Mouse (Mus musculus) CH12.LX (cell line): ENCODE data around the gene Bcat1. TPM values are rescaled to one million over a fixed set of nuclear protein-coding genes. Genes with fewer than 3 reads are reported as not detected.
A peak's percentile ranks its signal among the peaks of the same experiment; 100 is the strongest.

ENCODE experiments used
- DNase-seq: peaks from one replicate; pipeline ENCODE4 v3.0.0-alpha.2; 2013; ENCODE audit errors: extremely low read depth
- H3K27ac ChIP-seq: 2 replicates; pipeline ENCODE4 v1.5.1; 2012; ENCODE audit warnings: low read depth, mild to moderate bottlenecking, control low read depth, moderate library complexity; ENCODE audit not compliant: insufficient read depth
- H3K27me3 ChIP-seq: replicated peaks from 2 replicates; pipeline ENCODE3; 2012; ENCODE audit warnings: inconsistent platforms
- H3K36me3 ChIP-seq, 2 experiments: replicated peaks in 1 of 2; 2 replicates each; pipeline versions ENCODE3 to v1.6.1; 2012; ENCODE audit warnings: inconsistent platforms in 1 of 2, low read length in 1 of 2, mild to moderate bottlenecking in 1 of 2, mixed read lengths in 1 of 2, moderate library complexity in 1 of 2; ENCODE audit not compliant: control insufficient read depth in 1 of 2, insufficient read depth in 1 of 2
- H3K4me1 ChIP-seq, 2 experiments: 2 replicates each; pipeline ENCODE4 v1.6.1; 2012; ENCODE audit warnings: inconsistent platforms in 1 of 2, moderate library complexity in 1 of 2; ENCODE audit not compliant: insufficient read depth in 2 of 2, control insufficient read depth in 1 of 2
- H3K4me2 ChIP-seq: 2 replicates; pipeline ENCODE4 v1.6.1; 2012; ENCODE audit warnings: low read depth, mild to moderate bottlenecking, control low read depth; ENCODE audit not compliant: poor library complexity, insufficient read depth, severe bottlenecking
- H3K4me3 ChIP-seq, 3 experiments: fragments of 150-350 bp in 1 of 3; sonication (generic) in 1 of 3; replicated peaks in 1 of 3; 2 replicates each; pipeline versions ENCODE3 to v1.5.1; 2011 to 2012; ENCODE audit warnings: low read depth in 2 of 3, low read length in 2 of 3, mild to moderate bottlenecking in 2 of 3, moderate library complexity in 2 of 3, control low read depth in 1 of 3, improper control_type of control experiment in 1 of 3, inconsistent platforms in 1 of 3, mixed read lengths in 1 of 3; ENCODE audit not compliant: poor library complexity in 1 of 3
- H3K79me2 ChIP-seq: replicated peaks from 2 replicates; pipeline ENCODE4 v1.6.1; 2012; ENCODE audit warnings: mild to moderate bottlenecking, moderate library complexity; ENCODE audit not compliant: control insufficient read depth, poor library complexity, insufficient read depth, severe bottlenecking; ENCODE audit errors: extremely low read depth
- H3K9ac ChIP-seq: 2 replicates; pipeline ENCODE4 v1.6.1; 2012; ENCODE audit warnings: low read depth, mild to moderate bottlenecking, control low read depth, moderate library complexity; ENCODE audit not compliant: insufficient read depth
- H3K9me3 ChIP-seq: replicated peaks from 2 replicates; pipeline ENCODE3; 2012; ENCODE audit warnings: low read length, inconsistent platforms, mixed read lengths
- CHD2 ChIP-seq: IDR thresholded peaks from 2 replicates; pipeline ENCODE4 v1.6.1; 2011; ENCODE audit warnings: low read length, improper control_type of control experiment
- EP300 ChIP-seq: IDR thresholded peaks from 2 replicates; pipeline ENCODE4 v1.6.1; 2011; ENCODE audit warnings: low read length, improper control_type of control experiment
- ETS1 ChIP-seq: conservative IDR thresholded peaks from 2 replicates; pipeline ENCODE4 v1.6.1; 2012; ENCODE audit warnings: low read depth, mild to moderate bottlenecking, inconsistent platforms, low read length, improper control_type of control experiment, moderate library complexity
- IRF4 ChIP-seq: IDR thresholded peaks from 2 replicates; pipeline ENCODE4 v1.6.1; 2014; ENCODE audit warnings: low read depth, mild to moderate bottlenecking, inconsistent platforms, low read length, improper control_type of control experiment
- JUN ChIP-seq: IDR thresholded peaks from 2 replicates; pipeline ENCODE4 v1.6.1; 2011; ENCODE audit warnings: low read depth, mild to moderate bottlenecking, low read length, improper control_type of control experiment, moderate library complexity; ENCODE audit not compliant: insufficient read depth
- KAT2A ChIP-seq: IDR thresholded peaks from 2 replicates; pipeline ENCODE4 v1.6.1; 2012; ENCODE audit warnings: low read length, improper control_type of control experiment, inconsistent platforms; ENCODE audit not compliant: insufficient replicate concordance
- MAFK ChIP-seq: IDR thresholded peaks from 2 replicates; pipeline ENCODE4 v1.6.1; 2011; ENCODE audit warnings: low read length, improper control_type of control experiment; ENCODE audit not compliant: insufficient replicate concordance
- MAX ChIP-seq: IDR thresholded peaks from 2 replicates; pipeline ENCODE4 v1.6.1; 2011; ENCODE audit warnings: low read length, improper control_type of control experiment
- MAZ ChIP-seq: IDR thresholded peaks from 2 replicates; pipeline ENCODE4 v1.6.1; 2012; ENCODE audit warnings: low read depth, mild to moderate bottlenecking, inconsistent platforms, low read length, improper control_type of control experiment, moderate library complexity
- MYC ChIP-seq: IDR thresholded peaks from 2 replicates; pipeline ENCODE4 v1.6.1; 2011; ENCODE audit warnings: low read depth, mild to moderate bottlenecking, improper control_type of control experiment, low read length
- NRF1 ChIP-seq: IDR thresholded peaks from 2 replicates; pipeline ENCODE4 v1.6.1; 2014; ENCODE audit warnings: low read depth, mild to moderate bottlenecking, inconsistent platforms, low read length, improper control_type of control experiment, moderate library complexity
- PAX5 ChIP-seq: IDR thresholded peaks from 2 replicates; pipeline ENCODE4 v1.6.1; 2012; ENCODE audit warnings: low read length, inconsistent platforms, mixed read lengths
- TCF12 ChIP-seq: IDR thresholded peaks from 2 replicates; pipeline ENCODE4 v1.6.1; 2014; ENCODE audit warnings: low read depth, mild to moderate bottlenecking, inconsistent platforms, low read length, improper control_type of control experiment
- USF1 ChIP-seq: IDR thresholded peaks from 2 replicates; pipeline ENCODE4 v1.6.1; 2014; ENCODE audit warnings: low read depth, mild to moderate bottlenecking, inconsistent platforms, low read length, improper control_type of control experiment
- ZKSCAN1 ChIP-seq: IDR thresholded peaks from 2 replicates; pipeline ENCODE4 v1.6.1; 2012; ENCODE audit warnings: low read depth, inconsistent platforms, low read length, improper control_type of control experiment, borderline replicate concordance
- dilution Hi-C: fragments of 300-500 bp; cut with MboI; formaldehyde crosslinking; loops from 2 replicates; pipeline ENCODE4 v1.14.3; 2020; ENCODE audit warnings: low sequenced_read_pairs; ENCODE audit not compliant: extremely low pct_unique_long_range_greater_than_20kb, extremely low pct_ligation_motif_present
- in situ Hi-C: fragments of 300-500 bp; cut with MboI; formaldehyde crosslinking; loops from 3 replicates; pipeline ENCODE4 v1.14.3; 2019; ENCODE audit warnings: low sequenced_read_pairs, low pct_ligation_motif_present, low pct_unique_long_range_greater_than_20kb, mixed read lengths
- polyA plus RNA-seq: library from polyadenylated mRNA; unstranded; fragments of >175 nt; gene quantifications from 2 replicates; pipeline ENCODE4 v1.2.1, GENCODE M21; 2012; ENCODE audit warnings: low read depth; ENCODE audit not compliant: insufficient read length
- total RNA-seq, 2 experiments: library from RNA; depleted of rRNA; stranded (reverse); fragments of 300-350 nt in 1 of 2; fragments of >200 nt in 1 of 2; gene quantifications; 2 replicates each; pipeline ENCODE4 v1.2.3; 2012 to 2014

The Bcat1 gene
- total and polyA plus RNA-seq, 3 experiments, result 141 to 199 (median 176) TPM

GRCm38 (mm10) chr6:145090201-145090863 is 14.3 kb upstream of the Bcat1 start:
- Histone ChIP-seq H3K27ac (peak overlapping the region; percentile 29), H3K4me1 (peaks cover 20 to 61% of the 10 kb centered on the region in 2 experiments), H3K27me3 (no peaks in the 10 kb centered on the region), H3K79me2 (no peaks in the 10 kb centered on the region), H3K4me2 (peak overlapping the region; percentile 8), H3K4me3 (no peak overlapping the region), H3K36me3 (no peaks in the 10 kb centered on the region), H3K9ac (peak overlapping the region; percentile 31; the same call in 1 of the 2 replicates), H3K9me3 (no peaks in the 10 kb centered on the region)
- dilution Hi-C loops (no loop called here), in situ Hi-C loops (loop anchor here (5.0 kb wide), 3 partner anchors 42 to 257 kb away; no protein-coding TSS in a partner anchor)
- DNase-seq, result no peak
- TF ChIP-seq MAZ (0 out of 2 replicates have a peak, but pooled peaks have one; percentile 34), MYC (no peak), CHD2 (peak; percentile 48)

- H3K27me3 ChIP-seq, result no peaks in the 10 kb centered on the region
- in situ Hi-C loops, result no loop called here
- no peak for DNase-seq
- H3K79me2 ChIP-seq, result no peaks in the 10 kb centered on the region
- H3K4me3 ChIP-seq, result no peak overlapping the region
- H3K27ac ChIP-seq, result no peak overlapping the region
- H3K9ac ChIP-seq, result no peak overlapping the region
- H3K4me1 ChIP-seq, result peaks cover 20 to 55% of the 10 kb centered on the region in 2 experiments
- TF ChIP-seq IRF4, result no peak
- TF ChIP-seq EP300, result no peak
- TF ChIP-seq PAX5, result no peak
- TF ChIP-seq MAX, result no peak
- TF ChIP-seq MAFK, result no peak
- TF ChIP-seq JUN, result no peak
- TF ChIP-seq NRF1, result no peak
- TF ChIP-seq ZKSCAN1, result no peak
- TF ChIP-seq KAT2A, result no peak
- no peak for TF ChIP-seq USF1
- TF ChIP-seq ETS1, result no peak
- TF ChIP-seq TCF12, result no peak
- dilution Hi-C loops, result no loop called here
- H3K36me3 ChIP-seq, result no peaks in the 10 kb centered on the region
- H3K4me2 ChIP-seq, result no peak overlapping the region
- no peaks in the 10 kb centered on the region for H3K9me3 ChIP-seq
These were observed 13.4 kb upstream of the Bcat1 start for GRCm38 (mm10) chr6:145089373-145089772.
